Comparison of ENCODE assay signal across 8 mouse cellular contexts in the genomic region with DNA sequence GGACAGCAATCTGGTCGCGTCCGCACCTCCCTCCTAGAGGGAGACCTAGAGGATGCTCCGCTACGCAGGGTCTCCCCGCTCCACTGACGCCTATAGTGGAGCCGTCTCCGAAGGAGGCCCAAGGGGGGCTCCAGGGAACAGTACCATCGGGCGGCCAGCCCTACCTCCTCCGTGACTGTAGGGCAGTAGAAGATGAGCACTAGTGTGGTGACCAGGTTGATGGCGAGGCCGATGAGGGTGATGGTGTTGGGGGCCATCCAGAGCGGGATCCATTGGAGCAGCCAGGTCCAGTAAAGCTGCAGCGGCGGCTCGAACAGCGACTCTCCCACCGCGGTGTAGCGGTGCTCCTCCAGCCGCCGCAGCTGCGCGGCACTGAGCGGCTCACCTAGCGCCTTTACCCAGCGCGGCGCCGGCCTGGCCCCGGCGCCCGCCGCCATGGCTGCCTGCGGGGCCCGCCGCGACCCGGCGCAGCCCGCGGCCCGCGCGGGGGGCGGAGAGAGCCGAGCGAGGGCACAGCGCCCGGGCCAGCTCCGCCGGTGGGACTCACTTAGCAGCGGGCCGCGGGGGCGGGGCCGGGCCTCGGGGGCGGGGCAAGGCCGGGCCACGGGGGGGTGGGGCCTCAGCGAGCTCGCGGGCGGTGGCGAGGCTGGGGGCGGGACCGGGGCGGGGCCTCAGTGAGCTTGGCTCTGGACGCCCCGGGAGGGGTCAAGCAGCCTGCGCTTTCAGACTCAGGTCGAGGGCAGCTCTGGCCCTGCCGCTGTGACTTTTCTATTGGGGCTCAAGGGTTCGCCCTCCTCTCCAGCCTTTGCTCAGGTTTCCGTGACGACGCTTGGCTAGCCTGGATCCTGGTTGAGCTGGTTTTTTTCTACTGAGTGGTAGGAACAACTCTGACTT. TPM values are rescaled to one million over a fixed set of nuclear protein-coding genes. Genes with fewer than 3 reads are reported as not detected.
DNase-seq lines count a peak whose midpoint lies in the region; ATAC-seq and TF ChIP-seq lines count a peak whose summit lies in the region.

A gene (minus strand): TSS at position 653 of the 894 bp plus-strand sequence.

- H3K4me1 ChIP-seq in bone marrow, adult 2 months (ENCODE audit: control insufficient read depth, insufficient read depth, low read length): no peaks in the 10 kb centered on the region; the same call in 1 of the 2 replicates
- peaks cover 18% of the 10 kb centered on the region for H3K4me1 ChIP-seq in embryonic facial prominence, embryonic 14.5 days (ENCODE audit: control insufficient read depth, insufficient read depth, low read length)
- H3K4me1 ChIP-seq in limb, embryonic 15.5 days: peaks cover 10% of the 10 kb centered on the region; the same call in 1 of the 2 replicates
- peaks cover 8% of the 10 kb centered on the region; the same call in 1 of the 2 replicates for H3K4me1 ChIP-seq in midbrain, postnatal 0 days (ENCODE audit: insufficient read depth, low read length)

- peak; percentile 87 for DNase-seq in A20 (ENCODE audit: low read depth, low spot score)
- DNase-seq in embryonic facial prominence, embryonic 14.5 days (ENCODE audit: low spot score): peak; percentile 91
- DNase-seq in heart, adult 8-10 months (ENCODE audit: low spot score): peak; percentile 78
- DNase-seq in kidney, adult 9 months: peak; percentile 95
- DNase-seq in midbrain, postnatal 0 days (ENCODE audit: low spot score): peak; percentile 81
- peak; percentile 64 to 73 for DNase-seq in spleen, postnatal 14 days (ENCODE audit: low spot score in 2 of 2)

- under 1% methylated on average over 60 of the region's 80 CpGs for WGBS in bone marrow, adult 2 months
- WGBS in embryonic facial prominence, embryonic 14.5 days: 0% methylated on average over 13 of the region's 80 CpGs
- WGBS in limb, embryonic 15.5 days: under 1% methylated on average over 58 of the region's 80 CpGs
- 1% methylated on average over 46 of the region's 80 CpGs for WGBS in midbrain, postnatal 0 days

- peak within 1 kb of the TSS; percentile 82 for H3K9ac ChIP-seq in embryonic facial prominence, embryonic 14.5 days (ENCODE audit: low read depth, low read length)
- peak within 1 kb of the TSS; percentile 68 for H3K9ac ChIP-seq in limb, embryonic 15.5 days
- peak within 1 kb of the TSS; percentile 96 for H3K9ac ChIP-seq in midbrain, postnatal 0 days (replicated peaks; ENCODE audit: low read length, poor library complexity, severe bottlenecking)

- H3K27ac ChIP-seq in bone marrow, adult 2 months (ENCODE audit: control insufficient read depth, insufficient read depth, low read depth, low read length, poor library complexity): peak within 1 kb of the TSS; percentile 40; the same call in 1 of the 2 replicates
- peak within 1 kb of the TSS; percentile 69 for H3K27ac ChIP-seq in embryonic facial prominence, embryonic 14.5 days (replicated peaks; ENCODE audit: low read depth, low read length)
- H3K27ac ChIP-seq in limb, embryonic 15.5 days: peak within 1 kb of the TSS; percentile 75
- peak within 1 kb of the TSS; percentile 86 for H3K27ac ChIP-seq in midbrain, postnatal 0 days (ENCODE audit: low read depth, low read length)

- TF ChIP-seq POLR2A in bone marrow, adult 2 months (IDR thresholded peaks at IDR 0.05; ENCODE audit: borderline replicate concordance, control insufficient read depth, low read depth, low read length): peak; percentile 37; the same call in 1 of the 2 replicates

- H3K27me3 ChIP-seq in embryonic facial prominence, embryonic 14.5 days (replicated peaks; ENCODE audit: control insufficient read depth, insufficient read depth, low read length): no peaks in the 10 kb centered on the region
- no peaks in the 10 kb centered on the region for H3K27me3 ChIP-seq in limb, embryonic 15.5 days
- no peaks in the 10 kb centered on the region for H3K27me3 ChIP-seq in midbrain, postnatal 0 days (ENCODE audit: insufficient read depth, low read length)

- H3K9me3 ChIP-seq in embryonic facial prominence, embryonic 14.5 days (ENCODE audit: control insufficient read depth, low read length): no peaks in the 10 kb centered on the region
- no peaks in the 10 kb centered on the region for H3K9me3 ChIP-seq in limb, embryonic 15.5 days
- no peaks in the 10 kb centered on the region for H3K9me3 ChIP-seq in midbrain, postnatal 0 days (ENCODE audit: low read length)

- no peak for TF ChIP-seq CTCF in bone marrow, adult 2 months (IDR thresholded peaks at IDR 0.05; ENCODE audit: control insufficient read depth, insufficient read depth, low read length)
- TF ChIP-seq CTCF in midbrain, postnatal 0 days (IDR thresholded peaks at IDR 0.05): 0 out of 2 replicates have a peak, but pooled peaks have one; percentile 15

- no peaks in the 10 kb centered on the region for H3K36me3 ChIP-seq in embryonic facial prominence, embryonic 14.5 days (ENCODE audit: control insufficient read depth, insufficient read depth, low read length)
- no peaks in the 10 kb centered on the region for H3K36me3 ChIP-seq in limb, embryonic 15.5 days
- no peaks in the 10 kb centered on the region for H3K36me3 ChIP-seq in midbrain, postnatal 0 days (ENCODE audit: insufficient read depth, low read length)

- peak within 1 kb of the TSS; percentile 70 for H3K4me3 ChIP-seq in bone marrow, adult 2 months (replicated peaks; ENCODE audit: control insufficient read depth, low read depth, low read length)
- peak within 1 kb of the TSS; percentile 62 for H3K4me3 ChIP-seq in embryonic facial prominence, embryonic 14.5 days (ENCODE audit: low read depth, low read length)
- peak within 1 kb of the TSS; percentile 81 for H3K4me3 ChIP-seq in limb, embryonic 15.5 days
- peak within 1 kb of the TSS; percentile 80 for H3K4me3 ChIP-seq in midbrain, postnatal 0 days (ENCODE audit: low read depth, low read length)

- H3K4me2 ChIP-seq in embryonic facial prominence, embryonic 14.5 days (ENCODE audit: low read depth, low read length): peak within 1 kb of the TSS; percentile 72
- H3K4me2 ChIP-seq in limb, embryonic 15.5 days: peak within 1 kb of the TSS; percentile 77
- H3K4me2 ChIP-seq in midbrain, postnatal 0 days (ENCODE audit: low read depth, low read length, poor library complexity, severe bottlenecking): peak within 1 kb of the TSS; percentile 84

- peak; percentile 95 for ATAC-seq in embryonic facial prominence, embryonic 14.5 days (ENCODE audit: low read depth)
- ATAC-seq in limb, embryonic 15.5 days (ENCODE audit: insufficient number of reproducible peaks, low FRiP score, low TSS enrichment, low read depth): peak; percentile 91
- ATAC-seq in midbrain, postnatal 0 days (ENCODE audit: low FRiP score): peak; percentile 93

RNA-seq across cellular contexts. Expression of the gene that starts here (rescaled TPM):
- 11.2 and 21.9 TPM in 2 replicates for polyA plus RNA-seq in bone marrow, adult 2 months (2011; ENCODE audit: insufficient read depth, insufficient read length, low replicate concordance, missing spikeins)
- 29.6 and 35.2 TPM in 2 replicates for polyA plus RNA-seq in embryonic facial prominence, embryonic 14.5 days (2014; fragmentation: Nextera tagmentation; extraction: Ambion mirVana)
- total RNA-seq in heart, adult 8-10 months (2022): 100 to 1,000 TPM; 304 to 364 (median 338) TPM
- polyA plus RNA-seq in limb, embryonic 15.5 days (2015; fragmentation: Nextera tagmentation; extraction: Ambion mirVana): 27.1 and 27.9 TPM in 2 replicates
- total RNA-seq in midbrain, postnatal 0 days (2014; rRNA removed): 26.9 and 28.5 TPM in 2 replicates
- 27.2 and 27.3 TPM in 2 replicates for polyA plus RNA-seq in midbrain, postnatal 0 days (2015; fragmentation: Nextera tagmentation; extraction: Ambion mirVana)

Comparison
In these comparisons a context has a peak if more than half of its experiments do, and no peak if none do; other contexts are left out.
1. Peak in every context shown above with its lines: DNase-seq, ATAC-seq, H3K4me3 ChIP-seq and H3K27ac ChIP-seq.
2. RNA of the gene that starts here (total RNA-seq): 304 to 364 TPM in heart, adult 8-10 months; 26.9 to 28.5 TPM in midbrain, postnatal 0 days; every median in the first group is over 10 times any median in the second.